Mouse (Mus musculus) midbrain, embryonic 16.5 days (tissue): Measurements from ENCODE around the gene Il34. TPM values are rescaled to one million over a fixed set of nuclear protein-coding genes. Genes with fewer than 3 reads are reported as not detected.
A peak's percentile ranks its signal among the peaks of the same experiment; 100 is the strongest.

ENCODE experiments used
- ATAC-seq: fragments of 200-750 bp; cut with Nextera tagmentation; 2 replicates; pipeline ENCODE4 v1.8.0; 2017; ENCODE audit warnings: moderate TSS enrichment
- H3K27ac ChIP-seq: fragments of 300-500 bp; sonication (generic); 2 replicates; pipeline ENCODE4 v1.5.1; 2014; ENCODE audit warnings: mild to moderate bottlenecking, low read length, mixed read lengths
- H3K27me3 ChIP-seq: fragments of 300-500 bp; sonication (generic); 2 replicates; pipeline ENCODE4 v1.6.1; 2014; ENCODE audit warnings: low read depth, low read length, mixed read lengths; ENCODE audit not compliant: control insufficient read depth, insufficient read depth
- H3K36me3 ChIP-seq: fragments of 300-500 bp; sonication (generic); 2 replicates; pipeline ENCODE4 v1.6.1; 2014; ENCODE audit warnings: mild to moderate bottlenecking, low read length, moderate library complexity, mixed read lengths; ENCODE audit not compliant: control insufficient read depth, insufficient read depth
- H3K4me1 ChIP-seq: fragments of 300-500 bp; sonication (generic); 2 replicates; pipeline ENCODE4 v1.6.1; 2014; ENCODE audit warnings: mild to moderate bottlenecking, low read length, mixed read lengths; ENCODE audit not compliant: control insufficient read depth, insufficient read depth
- H3K4me2 ChIP-seq: fragments of 300-500 bp; sonication (generic); 2 replicates; pipeline ENCODE4 v1.6.1; 2014; ENCODE audit warnings: mild to moderate bottlenecking, low read length, mixed read lengths
- H3K4me3 ChIP-seq: fragments of 300-500 bp; sonication (generic); 2 replicates; pipeline ENCODE4 v1.5.1; 2014; ENCODE audit warnings: low read depth, mild to moderate bottlenecking, low read length, moderate library complexity, mixed read lengths
- H3K9ac ChIP-seq: fragments of 300-500 bp; sonication (generic); 2 replicates; pipeline ENCODE4 v1.6.1; 2014; ENCODE audit warnings: low read depth, low read length, mixed read lengths
- H3K9me3 ChIP-seq: fragments of 300-500 bp; sonication (generic); replicated peaks from 2 replicates; pipeline ENCODE4 v1.6.1; 2014; ENCODE audit warnings: mild to moderate bottlenecking, low read length, mixed read lengths; ENCODE audit not compliant: control insufficient read depth, poor library complexity, severe bottlenecking
- WGBS: fragments of 180-500 bp; shearing (Covaris S2); extraction: QIAGEN DNeasy Blood & Tissue Kit; methylation state at CpG from one replicate; pipeline ENCODE4 v1.1.7; 2014; 5-methylcytosine and 5-hydroxymethylcytosine counted together
- polyA plus RNA-seq: library from polyadenylated mRNA; unstranded; fragments of >200 nt; fragmentation: Nextera tagmentation; extraction: Ambion mirVana; gene quantifications from 2 replicates; pipeline ENCODE4 v1.2.1, GENCODE M21; 2015

Il34 gene
- polyA plus RNA-seq, 1 experiment from 2014 or later: 7.7 TPM

GRCm38 (mm10) chr8:110742452-110742818 lies 63.3 kb downstream of the Il34 start:
- Histone ChIP-seq H3K27ac (no peak overlapping the region), H3K9ac (no peak overlapping the region), H3K4me2 (no peak overlapping the region), H3K4me1 (no peaks in the 10 kb centered on the region), H3K27me3 (no peaks in the 10 kb centered on the region), H3K36me3 (peaks cover 17% of the 10 kb centered on the region), H3K4me3 (no peak overlapping the region), H3K9me3 (no peaks in the 10 kb centered on the region)
- 86% methylated on average over 5 of the region's 5 CpGs for WGBS
- no peak for ATAC-seq

- Histone ChIP-seq H3K9ac (no peak overlapping the region), H3K9me3 (no peaks in the 10 kb centered on the region), H3K4me3 (no peak overlapping the region), H3K36me3 (peaks cover 21% of the 10 kb centered on the region), H3K4me1 (no peaks in the 10 kb centered on the region), H3K27ac (no peak overlapping the region), H3K27me3 (no peaks in the 10 kb centered on the region), H3K4me2 (no peak overlapping the region)
- ATAC-seq: no peak
- WGBS: 79% methylated on average over 15 of the region's 15 CpGs
Measured at GRCm38 (mm10) chr8:110741816-110742451, 63.8 kb downstream of the Il34 start.

- Histone ChIP-seq H3K27me3 (no peaks in the 10 kb centered on the region), H3K4me2 (no peak overlapping the region), H3K36me3 (peaks cover 27% of the 10 kb centered on the region), H3K9ac (no peak overlapping the region), H3K4me1 (no peaks in the 10 kb centered on the region), H3K4me3 (no peak overlapping the region), H3K27ac (no peak overlapping the region), H3K9me3 (no peaks in the 10 kb centered on the region)
- WGBS: 92% methylated on average over 5 of the region's 5 CpGs
- ATAC-seq: no peak
Measured at GRCm38 (mm10) chr8:110740629-110741175, 65.0 kb downstream of the Il34 start.

DNA sequence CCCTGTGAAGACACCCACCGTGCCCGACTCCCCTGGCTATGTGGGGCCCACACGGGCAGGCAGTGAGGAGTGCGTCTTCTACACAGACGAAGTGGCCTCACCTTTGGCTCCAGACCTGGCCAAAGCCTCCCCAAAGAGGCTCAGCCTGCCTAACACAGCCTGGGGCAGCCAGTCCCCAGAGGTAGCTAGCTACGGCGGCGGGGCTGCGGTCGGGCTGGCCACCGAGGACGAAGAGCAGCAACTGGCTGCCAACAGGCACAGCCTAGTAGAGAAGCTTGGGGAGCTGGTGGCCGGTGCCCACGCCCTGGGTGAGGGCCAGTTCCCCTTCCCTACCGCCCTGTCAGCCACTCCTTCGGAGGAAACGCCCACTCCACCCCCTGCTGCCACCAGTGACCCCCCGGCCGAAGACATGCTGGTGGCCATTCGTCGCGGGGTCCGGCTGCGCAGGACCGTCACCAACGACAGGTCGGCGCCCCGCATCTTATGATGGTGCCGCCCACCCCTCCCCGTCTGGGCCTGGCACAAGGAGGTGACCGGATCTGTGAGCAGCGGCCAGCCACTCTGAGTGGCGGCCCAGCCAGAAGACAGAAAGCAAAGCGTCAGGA lies 67.0 kb downstream of the Il34 start:
- no peak overlapping the region for H3K4me2 ChIP-seq
- H3K36me3 ChIP-seq: peaks cover 34% of the 10 kb centered on the region
- no peaks in the 10 kb centered on the region for H3K4me1 ChIP-seq
- no peak overlapping the region for H3K4me3 ChIP-seq
- H3K27me3 ChIP-seq: no peaks in the 10 kb centered on the region
- no peaks in the 10 kb centered on the region for H3K9me3 ChIP-seq
- ATAC-seq: no peak
- no peak overlapping the region for H3K9ac ChIP-seq
- 94% methylated on average over 35 of the region's 35 CpGs for WGBS
- H3K27ac ChIP-seq: no peak overlapping the region

- no peak overlapping the region for H3K27ac ChIP-seq
- H3K27me3 ChIP-seq: no peaks in the 10 kb centered on the region
- no peaks in the 10 kb centered on the region for H3K4me1 ChIP-seq
- H3K4me3 ChIP-seq: no peak overlapping the region
- WGBS: 89% methylated on average over 8 of the region's 8 CpGs
- H3K9ac ChIP-seq: no peak overlapping the region
- H3K36me3 ChIP-seq: peaks cover 55% of the 10 kb centered on the region
- ATAC-seq: no peak
- H3K9me3 ChIP-seq: no peaks in the 10 kb centered on the region
- no peak overlapping the region for H3K4me2 ChIP-seq
Measured at GRCm38 (mm10) chr8:110733036-110733435, 72.7 kb downstream of the Il34 start.

GRCm38 (mm10) chr8:110731346-110731859 lies 74.3 kb downstream of the Il34 start:
- no peak for ATAC-seq
- 91% methylated on average over 8 of the region's 8 CpGs for WGBS
- Histone ChIP-seq H3K27me3 (no peaks in the 10 kb centered on the region), H3K4me2 (no peak overlapping the region), H3K36me3 (peaks cover 48% of the 10 kb centered on the region), H3K27ac (no peak overlapping the region), H3K4me3 (no peak overlapping the region), H3K4me1 (0 out of 2 replicates have a peak, but pooled peaks cover 2% of the 10 kb centered on the region), H3K9ac (no peak overlapping the region), H3K9me3 (no peaks in the 10 kb centered on the region)

- Histone ChIP-seq H3K9me3 (no peaks in the 10 kb centered on the region), H3K4me1 (peaks cover 38% of the 10 kb centered on the region), H3K27me3 (no peaks in the 10 kb centered on the region), H3K4me3 (no peak overlapping the region), H3K36me3 (peaks cover 37% of the 10 kb centered on the region), H3K4me2 (no peak overlapping the region), H3K9ac (no peak overlapping the region), H3K27ac (no peak overlapping the region)
- peak; percentile 15; the same call in 1 of the 2 replicates for ATAC-seq
- 5% methylated on average over 18 of the region's 18 CpGs for WGBS
Measured at GRCm38 (mm10) chr8:110726893-110727292, 78.8 kb downstream of the Il34 start.

GRCm38 (mm10) chr8:110725084-110725838 lies 80.5 kb downstream of the Il34 start:
- Histone ChIP-seq H3K27ac (peak overlapping the region; percentile 69), H3K27me3 (no peaks in the 10 kb centered on the region), H3K4me1 (peaks cover 43% of the 10 kb centered on the region), H3K4me2 (peak overlapping the region; percentile 97; the same call in 1 of the 2 replicates), H3K9me3 (no peaks in the 10 kb centered on the region), H3K4me3 (no peak overlapping the region), H3K36me3 (peaks cover 33% of the 10 kb centered on the region), H3K9ac (peak overlapping the region; percentile 99)
- ATAC-seq: peak; percentile 4; the same call in 1 of the 2 replicates
- 43% methylated on average over 7 of the region's 7 CpGs for whole genome bisulfite sequencing
